Mouse (Mus musculus): ENCODE results near the gene Ube2k. TPM values are rescaled to one million over a fixed set of nuclear protein-coding genes. Genes with fewer than 3 reads are reported as not detected.

Ube2k gene
- polyA plus RNA-seq, 1 experiment: 114 TPM

DNA sequence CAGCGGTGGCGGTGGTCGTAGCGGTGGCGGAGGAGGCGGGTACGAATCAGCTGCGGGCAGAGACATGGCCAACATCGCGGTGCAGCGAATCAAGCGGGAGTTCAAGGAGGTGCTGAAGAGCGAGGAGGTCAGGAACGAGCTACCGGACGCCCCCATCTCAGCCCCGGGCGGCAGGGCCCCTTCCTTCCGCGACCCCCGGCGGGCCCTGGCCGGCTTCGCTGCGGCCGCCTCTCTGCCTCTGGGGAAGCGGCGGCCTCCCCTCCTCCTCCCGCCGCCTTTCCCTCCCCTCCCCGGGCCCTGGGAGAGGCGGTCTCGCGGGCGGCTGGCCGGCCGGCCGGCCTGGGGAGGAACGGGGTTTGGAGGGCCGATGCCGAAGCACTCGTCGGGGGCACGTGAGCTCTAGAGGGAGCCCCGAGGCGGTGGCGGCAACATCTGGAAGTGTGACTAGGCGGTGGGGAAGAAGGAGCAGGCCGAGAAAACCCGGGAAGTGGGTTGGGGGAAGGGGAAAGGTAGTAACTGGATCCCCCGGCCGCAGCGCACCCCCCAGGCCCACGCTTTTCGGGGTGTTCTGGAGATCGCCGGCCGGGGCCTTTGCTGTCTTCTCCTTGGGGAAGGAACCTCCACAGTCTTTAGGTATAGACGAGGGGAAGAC is 513 bp downstream of the Ube2k start:
- peak in 1 of 2 experiments; percentile 19 for DNase-seq (ENCODE audit: extremely low spot score in 1 of 2, low spot score in 1 of 2)

- DNase-seq (ENCODE audit: extremely low spot score in 1 of 2, low spot score in 1 of 2): no peak
Observed at GRCm38 (mm10) chr5:65538121-65538520, 1.1 kb downstream of the Ube2k start.

GRCm38 (mm10) chr5:65538829-65539228 is 1.8 kb downstream of the Ube2k start:
- no peak for DNase-seq (ENCODE audit: extremely low spot score in 1 of 2, low spot score in 1 of 2)

DNA sequence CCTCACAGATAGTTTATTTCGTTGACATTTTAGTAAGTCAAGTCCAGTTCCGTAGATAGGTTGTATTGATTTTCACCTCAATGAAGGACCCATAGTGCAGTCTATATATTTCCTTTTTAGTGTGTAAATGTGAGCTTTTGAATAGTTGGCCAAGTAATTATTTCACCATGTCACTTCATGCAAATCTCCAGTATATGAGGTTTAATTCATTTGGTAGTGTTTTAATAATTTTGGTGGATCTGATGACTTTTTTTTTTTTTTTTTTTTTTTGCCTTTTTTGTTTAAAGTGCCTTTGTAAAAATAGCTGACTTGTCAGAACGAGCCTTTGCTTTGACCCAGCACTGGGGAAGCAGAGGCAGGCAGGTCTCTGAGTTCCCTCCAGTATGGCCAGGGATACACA is 2.8 kb downstream of the Ube2k start:
- no peak for DNase-seq (ENCODE audit: extremely low spot score in 1 of 2, low spot score in 1 of 2)

- peak in 1 of 2 experiments; percentile 47 for DNase-seq (ENCODE audit: extremely low spot score in 1 of 2, low spot score in 1 of 2)
Observed at GRCm38 (mm10) chr5:65541889-65542288, 4.9 kb downstream of the Ube2k start.

DNA sequence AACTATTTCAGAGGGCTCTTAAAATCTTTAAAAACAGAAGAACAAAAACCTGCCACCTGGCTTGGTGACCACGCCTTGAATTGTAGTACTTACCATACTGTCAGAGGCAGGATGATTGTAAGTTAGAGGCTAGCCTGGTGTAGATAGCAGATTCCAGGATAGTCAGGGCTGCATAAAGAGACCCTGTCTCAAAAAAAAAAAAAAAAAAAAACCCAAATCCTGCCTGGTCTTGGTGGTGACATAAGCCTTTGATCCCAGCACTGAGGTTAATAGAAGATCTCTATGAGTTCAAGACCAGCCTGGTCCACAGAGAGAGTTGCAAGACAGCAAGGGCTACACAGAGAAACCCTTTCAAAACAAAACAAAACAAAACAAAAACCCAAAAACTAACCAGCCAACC is 6.5 kb downstream of the Ube2k start:
- DNase-seq (ENCODE audit: extremely low spot score in 1 of 2, low spot score in 1 of 2): no peak

DNA sequence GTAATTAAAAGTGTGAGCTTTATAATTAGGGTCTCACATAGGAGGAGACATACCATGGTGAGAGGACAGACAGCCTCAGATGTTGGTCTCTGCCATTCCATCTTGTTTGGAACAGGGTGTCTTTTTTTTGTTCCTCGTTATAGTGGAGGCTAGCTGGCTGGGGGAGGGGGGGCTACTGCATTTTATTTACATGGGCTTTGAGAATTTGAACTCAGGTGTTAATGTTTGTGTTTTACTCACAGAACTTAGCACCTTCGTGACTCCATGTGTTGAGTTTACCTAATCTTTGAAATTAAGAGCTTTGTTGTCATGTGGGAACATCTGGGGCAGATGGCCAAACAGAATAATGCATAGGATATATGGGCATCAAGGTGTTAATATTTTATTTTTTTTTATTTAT is 7.6 kb downstream of the Ube2k start:
- no peak for DNase-seq (ENCODE audit: extremely low spot score in 1 of 2, low spot score in 1 of 2)

GRCm38 (mm10) chr5:65549677-65550076 is 12.6 kb downstream of the Ube2k start:
- DNase-seq (ENCODE audit: extremely low spot score in 1 of 2, low spot score in 1 of 2): no peak

DNA sequence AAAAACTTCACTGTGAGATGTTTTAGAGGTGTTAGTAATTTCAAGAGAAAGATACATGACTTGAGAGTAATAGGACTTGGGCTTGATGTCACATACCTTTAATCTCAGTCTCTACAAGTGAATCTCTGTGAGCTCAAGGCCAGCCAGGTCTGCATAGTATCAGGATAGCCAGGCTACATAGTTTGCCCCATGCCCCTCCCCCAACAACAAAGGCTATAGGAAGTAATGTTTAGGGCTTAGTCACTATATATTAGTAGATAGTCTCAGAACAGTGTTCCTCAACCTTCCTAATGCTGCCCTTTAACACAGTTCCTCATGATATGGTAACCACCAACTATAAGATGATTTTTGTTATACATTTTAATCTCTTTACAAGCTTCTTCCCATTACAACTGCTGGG is 20.1 kb downstream of the Ube2k start:
- no peak for DNase-seq (ENCODE audit: extremely low spot score in 1 of 2, low spot score in 1 of 2)

GRCm38 (mm10) chr5:65561125-65561893 is 24.3 kb downstream of the Ube2k start:
- no peak for DNase-seq (ENCODE audit: extremely low spot score in 1 of 2, low spot score in 1 of 2)

GRCm38 (mm10) chr5:65565486-65565885 is 28.5 kb downstream of the Ube2k start:
- no peak for DNase-seq (ENCODE audit: extremely low spot score in 1 of 2, low spot score in 1 of 2)

DNA sequence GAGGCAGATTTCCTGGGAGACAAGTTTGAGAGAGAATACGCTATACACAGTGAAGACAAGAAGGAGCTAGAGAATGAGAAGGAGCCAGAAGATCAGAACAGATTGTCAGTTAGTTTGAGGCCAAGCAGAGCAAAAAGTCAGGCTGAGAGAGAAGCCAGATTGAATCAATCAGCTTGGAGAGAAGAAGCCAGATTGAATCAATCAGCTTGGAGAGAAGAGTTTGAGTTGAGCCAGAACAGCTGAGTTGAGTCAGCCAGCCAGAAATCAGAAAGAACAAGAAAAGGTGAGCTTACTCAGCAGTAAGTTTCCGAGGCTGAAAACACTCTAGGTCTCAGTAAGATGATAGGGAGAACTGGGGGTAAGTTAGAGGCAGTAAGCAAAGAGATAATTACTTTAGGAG is 37.8 kb downstream of the Ube2k start:
- no peak for DNase-seq (ENCODE audit: extremely low spot score in 1 of 2, low spot score in 1 of 2)

DNA sequence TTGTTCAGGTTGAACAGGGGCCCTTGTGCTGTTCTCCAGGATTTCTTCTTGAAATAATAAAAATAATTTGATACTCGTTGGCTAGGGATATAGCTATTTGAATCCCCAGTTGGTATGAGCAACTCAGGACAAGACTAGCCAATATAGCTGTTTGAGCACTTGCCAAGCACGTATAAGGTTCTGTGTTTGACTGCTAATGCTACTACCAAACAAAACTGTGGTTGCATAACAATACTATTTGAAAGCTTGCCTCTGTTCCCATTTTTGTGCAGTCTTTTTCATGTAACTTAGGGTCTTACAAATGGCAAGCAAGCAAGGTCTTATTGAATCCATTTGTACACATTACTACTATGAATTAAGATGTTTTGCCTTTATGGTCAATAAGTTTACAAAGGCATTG is 38.9 kb downstream of the Ube2k start:
- no peak for DNase-seq (ENCODE audit: extremely low spot score in 1 of 2, low spot score in 1 of 2)

- no peak for DNase-seq (ENCODE audit: extremely low spot score in 1 of 2, low spot score in 1 of 2)
Observed at GRCm38 (mm10) chr5:65578545-65578944, 41.5 kb downstream of the Ube2k start.

DNA sequence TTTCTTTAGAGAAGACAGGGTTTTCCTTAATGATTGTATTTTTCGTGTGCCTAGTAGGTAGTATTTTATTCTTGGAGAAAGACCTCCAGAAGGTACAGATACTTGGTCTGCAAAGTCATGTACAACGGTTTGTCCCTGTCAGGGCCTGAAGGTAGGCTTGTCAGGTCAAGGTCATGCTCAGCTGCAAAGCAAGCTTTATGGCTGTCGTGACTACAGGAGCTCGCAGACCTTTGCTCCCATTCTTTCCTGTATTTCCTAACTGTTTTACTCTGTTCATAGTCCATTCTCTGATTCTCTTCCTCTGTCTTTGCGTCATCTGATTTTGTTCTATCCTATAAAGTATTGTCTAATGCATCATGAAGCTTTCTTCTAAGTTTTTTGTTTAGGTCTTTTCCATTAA is 49.3 kb downstream of the Ube2k start:
- DNase-seq (ENCODE audit: extremely low spot score in 1 of 2, low spot score in 1 of 2): no peak

DNA sequence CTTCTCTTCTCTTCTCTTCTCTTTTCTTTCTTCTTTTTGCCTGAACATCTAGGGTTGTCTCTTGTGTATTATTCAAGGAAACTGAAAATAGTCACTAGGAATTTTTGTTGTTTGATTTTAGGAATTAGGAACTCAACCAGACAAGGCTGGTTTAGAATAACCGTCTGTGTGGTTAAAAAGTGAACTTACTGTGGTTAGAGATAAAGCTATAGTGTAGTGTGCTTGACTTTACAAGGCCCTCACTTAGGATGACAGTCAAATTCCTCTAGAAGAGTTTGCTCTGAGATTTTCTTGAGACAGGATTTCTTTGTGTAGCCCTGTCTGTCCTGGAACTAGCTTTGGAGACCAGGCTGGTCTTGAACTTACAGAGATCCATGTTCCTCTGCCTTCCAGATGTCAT is 53.2 kb downstream of the Ube2k start:
- no peak for DNase-seq (ENCODE audit: extremely low spot score in 1 of 2, low spot score in 1 of 2)

- no peak for DNase-seq (ENCODE audit: extremely low spot score in 1 of 2, low spot score in 1 of 2)
Observed at GRCm38 (mm10) chr5:65592421-65592820, 55.4 kb downstream of the Ube2k start.

DNA sequence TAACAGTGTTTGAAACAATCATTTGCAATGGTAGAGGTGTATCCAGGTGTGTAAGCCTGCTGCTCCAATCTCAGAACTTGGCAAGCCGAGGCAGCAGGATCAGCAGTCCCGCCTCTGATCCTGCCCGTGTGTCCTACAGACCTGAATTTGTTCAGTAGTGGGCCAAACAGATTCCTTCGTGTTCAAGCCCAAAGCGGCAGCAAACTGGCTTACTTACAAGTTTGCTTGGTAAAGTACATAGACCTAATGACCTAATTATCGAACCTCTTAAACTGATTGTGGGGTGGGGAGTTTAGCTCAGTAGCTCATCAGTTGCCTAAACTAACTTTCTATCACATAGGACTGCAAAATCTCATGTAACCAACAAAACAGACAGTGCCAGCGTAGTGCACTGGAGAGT is 62.6 kb downstream of the Ube2k start:
- DNase-seq (ENCODE audit: extremely low spot score in 1 of 2, low spot score in 1 of 2): no peak

DNA sequence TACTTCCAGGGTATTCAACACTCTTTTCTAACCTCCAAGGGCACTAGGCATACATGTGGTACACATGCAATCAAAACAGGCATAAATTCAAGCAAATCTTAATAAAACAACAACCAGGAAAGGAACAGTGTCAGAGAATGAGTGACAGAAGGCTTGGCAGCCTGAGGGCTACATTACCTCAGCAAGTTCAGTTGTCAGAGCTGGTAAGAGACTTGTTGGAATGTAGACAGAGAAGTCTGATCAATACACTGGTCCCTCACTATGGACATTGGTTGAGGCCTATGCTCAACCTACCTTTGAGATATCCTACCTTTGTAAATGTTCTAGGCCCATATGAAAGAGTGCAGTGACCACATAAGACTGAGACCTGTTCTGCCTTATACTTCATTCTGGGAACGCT is 69.8 kb downstream of the Ube2k start:
- no peak for DNase-seq (ENCODE audit: extremely low spot score in 1 of 2, low spot score in 1 of 2)

DNA sequence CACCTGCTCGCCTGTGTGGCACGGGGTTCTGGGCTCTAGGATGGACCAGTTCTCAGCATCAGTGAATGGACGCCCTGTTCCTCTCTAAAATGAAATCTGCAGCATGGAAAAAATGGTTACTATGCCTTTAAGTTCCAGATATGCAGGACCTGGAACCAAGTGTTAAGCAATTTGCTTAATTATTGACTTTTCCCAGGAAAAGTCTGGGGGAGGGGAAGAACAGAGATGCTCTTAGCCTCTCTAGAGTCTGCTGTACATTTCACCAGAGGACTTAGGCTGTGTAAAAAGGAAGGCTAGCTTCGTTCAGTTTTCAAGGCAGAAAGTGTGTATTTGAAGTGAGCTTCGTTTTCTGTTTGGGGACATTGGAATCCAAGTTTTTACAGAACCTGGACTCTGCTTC is 72.7 kb downstream of the Ube2k start:
- no peak for DNase-seq (ENCODE audit: extremely low spot score in 1 of 2, low spot score in 1 of 2)

DNA sequence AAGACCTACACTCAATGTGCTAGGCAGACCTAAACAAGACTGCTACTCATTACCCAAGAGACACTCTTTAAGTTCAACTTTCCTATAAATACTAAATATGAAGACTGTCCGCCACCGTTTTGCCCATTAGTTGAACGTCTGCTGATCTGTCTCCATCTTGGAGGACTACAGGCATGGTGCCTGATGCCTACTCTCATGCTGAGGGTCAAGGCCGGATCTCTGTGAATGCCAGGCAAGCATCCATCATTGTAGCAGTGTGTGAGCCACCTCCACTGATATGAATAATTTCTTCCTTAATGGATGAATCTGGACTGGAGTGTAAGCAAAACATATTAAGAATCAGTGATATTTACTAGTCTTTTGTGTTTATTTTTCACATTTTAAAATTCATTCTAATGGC is 73.5 kb downstream of the Ube2k start:
- no peak for DNase-seq (ENCODE audit: extremely low spot score in 1 of 2, low spot score in 1 of 2)

GRCm38 (mm10) chr5:65613152-65613924 is 76.3 kb downstream of the Ube2k start:
- no peak for DNase-seq (ENCODE audit: extremely low spot score in 1 of 2, low spot score in 1 of 2)
